Mouse (Mus musculus) heart, adult 9 months (tissue): ENCODE results near the gene Rhd.

Experiments
- DNase-seq, 2 experiments: peaks; one replicate each; pipeline ENCODE4 v3.0.0; 2022; ENCODE audit warnings: low spot score in 2 of 2

Gene Rhd

GRCm38 (mm10) chr4:134930684-134931481, 66.5 kb downstream of the Rhd start, which contains the start of gene Syf2:
Syf2 (plus strand) TSS chr4:134930898.
- peak; percentile 93 to 95 for DNase-seq

GRCm38 (mm10) chr4:134937240-134938176, 73.2 kb downstream of the Rhd start:
- no peak for DNase-seq

GRCm38 (mm10) chr4:134939900-134940299, 75.6 kb downstream of the Rhd start:
- DNase-seq, result no peak

DNA sequence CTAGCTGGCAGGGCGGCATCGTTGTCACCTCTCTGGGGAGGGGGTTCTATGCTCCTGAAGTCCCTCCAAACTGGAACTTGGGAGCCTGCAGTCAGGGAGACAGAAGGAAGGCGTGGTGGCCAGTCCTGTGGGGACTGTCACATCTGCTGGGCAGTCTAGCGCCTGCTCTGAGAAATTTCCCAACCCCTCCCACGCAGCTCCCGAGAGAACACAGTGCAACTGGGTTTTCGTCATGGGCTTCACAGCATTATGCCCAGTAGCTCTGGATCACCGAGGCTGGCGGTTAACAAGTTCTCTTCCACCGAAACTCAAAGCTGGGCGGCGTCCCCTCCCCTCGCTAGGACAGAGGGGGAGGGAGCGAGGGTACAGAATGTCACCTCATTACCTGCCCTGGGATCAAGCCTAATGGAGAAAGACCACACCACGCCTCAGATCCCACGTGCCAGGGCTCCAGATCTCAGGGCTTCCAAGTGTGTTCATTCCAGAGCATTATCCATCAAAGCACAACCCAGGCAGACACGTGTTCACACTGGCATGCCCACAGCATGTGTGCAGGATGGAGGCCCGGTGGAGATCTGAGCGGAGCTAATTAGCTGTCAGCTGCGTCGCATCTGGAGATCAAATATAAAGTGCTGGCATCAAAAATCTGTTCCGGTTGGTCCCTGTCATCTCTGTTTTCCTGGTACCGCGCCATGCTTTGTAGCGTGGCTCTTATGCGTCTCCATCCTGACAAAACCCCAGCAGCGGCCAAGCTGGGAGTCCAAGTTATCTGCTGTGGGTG, 79.6 kb downstream of the Rhd start:
- no peak for DNase-seq
